Mouse (Mus musculus) intestine, embryonic 16.5 days (tissue): ENCODE measurements at regions not wholly inside any gene's neighbourhood (a gene's known extent, or its start where the extent isn't known, plus 50 kb on each side); places are given as distances from the start of the nearest gene placed in this dataset.

ENCODE experiments used
- ATAC-seq: fragments of 200-750 bp; cut with Nextera tagmentation; 2 replicates; pipeline ENCODE4 v1.8.0; 2017; ENCODE audit warnings: moderate TSS enrichment, moderate library complexity
- H3K27ac ChIP-seq: fragments of 300-500 bp; sonication (generic); 2 replicates; pipeline ENCODE4 v1.5.1; 2014; ENCODE audit warnings: mild to moderate bottlenecking, low read length
- H3K27me3 ChIP-seq: fragments of 300-500 bp; sonication (generic); replicated peaks from 2 replicates; pipeline ENCODE4 v1.6.1; 2014; ENCODE audit warnings: low read length, control low read depth, mixed read lengths; ENCODE audit not compliant: control insufficient read depth, insufficient read depth
- H3K36me3 ChIP-seq: fragments of 300-500 bp; sonication (generic); 2 replicates; pipeline ENCODE4 v1.6.1; 2014; ENCODE audit warnings: low read length, control low read depth; ENCODE audit not compliant: control insufficient read depth, insufficient read depth
- H3K4me1 ChIP-seq: fragments of 300-500 bp; sonication (generic); 2 replicates; pipeline ENCODE4 v1.6.1; 2014; ENCODE audit warnings: low read length, control low read depth, mixed read lengths; ENCODE audit not compliant: control insufficient read depth, insufficient read depth
- H3K4me2 ChIP-seq: fragments of 300-500 bp; sonication (generic); 2 replicates; pipeline ENCODE4 v1.6.1; 2014; ENCODE audit warnings: low read depth, low read length, control low read depth
- H3K4me3 ChIP-seq: fragments of 300-500 bp; sonication (generic); 2 replicates; pipeline ENCODE4 v1.5.1; 2014; ENCODE audit warnings: mild to moderate bottlenecking, low read length
- H3K9ac ChIP-seq: fragments of 300-500 bp; sonication (generic); 2 replicates; pipeline ENCODE4 v1.6.1; 2014; ENCODE audit warnings: low read depth, low read length
- H3K9me3 ChIP-seq: fragments of 300-500 bp; sonication (generic); 2 replicates; pipeline ENCODE4 v1.6.1; 2016; ENCODE audit warnings: low read length, control low read depth; ENCODE audit not compliant: control insufficient read depth
- WGBS: fragments of 180-500 bp; shearing (Covaris S2); extraction: QIAGEN DNeasy Blood & Tissue Kit; methylation state at CpG from one replicate; pipeline ENCODE4 v1.1.7; 2014; 5-methylcytosine and 5-hydroxymethylcytosine counted together

DNA sequence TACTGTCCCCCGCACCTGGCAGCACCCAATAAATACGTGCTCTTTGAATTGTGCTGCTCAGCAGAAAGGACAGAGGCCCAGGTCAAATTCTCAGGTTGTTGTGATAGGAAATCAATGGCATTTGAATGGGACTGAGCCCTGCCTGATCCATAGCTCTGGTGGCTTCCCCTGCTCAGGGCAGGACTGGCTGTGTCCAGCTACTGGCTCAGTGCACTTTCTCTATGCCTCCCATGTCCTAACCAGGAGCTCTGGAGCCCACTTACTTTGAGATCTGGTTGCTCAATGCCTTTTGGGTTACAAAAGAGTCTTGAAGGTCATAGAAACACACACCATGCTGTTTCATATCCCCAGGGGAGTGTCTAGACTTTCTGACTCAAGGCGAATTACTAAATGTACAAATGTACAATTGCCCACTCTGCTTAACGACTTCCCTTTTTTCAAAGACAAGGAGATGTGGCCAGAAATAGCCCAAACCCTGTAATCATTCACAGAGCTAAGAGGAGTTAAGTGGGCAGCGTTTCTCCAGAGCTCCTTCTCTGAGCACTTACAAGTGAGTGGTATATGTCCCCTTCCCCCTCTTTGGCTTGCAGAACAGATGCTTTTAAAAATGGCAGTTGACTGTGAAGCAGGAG is 130.4 kb upstream of the Plxnc1 start:
- Histone ChIP-seq H3K9ac (no peak overlapping the region), H3K9me3 (no peaks in the 10 kb centered on the region), H3K27ac (no peak overlapping the region), H3K4me2 (no peak overlapping the region), H3K4me1 (no peaks in the 10 kb centered on the region), H3K36me3 (no peaks in the 10 kb centered on the region), H3K27me3 (no peaks in the 10 kb centered on the region), H3K4me3 (no peak overlapping the region)
- 43% methylated on average over 5 of the region's 5 CpGs for WGBS
- ATAC-seq = no peak

DNA sequence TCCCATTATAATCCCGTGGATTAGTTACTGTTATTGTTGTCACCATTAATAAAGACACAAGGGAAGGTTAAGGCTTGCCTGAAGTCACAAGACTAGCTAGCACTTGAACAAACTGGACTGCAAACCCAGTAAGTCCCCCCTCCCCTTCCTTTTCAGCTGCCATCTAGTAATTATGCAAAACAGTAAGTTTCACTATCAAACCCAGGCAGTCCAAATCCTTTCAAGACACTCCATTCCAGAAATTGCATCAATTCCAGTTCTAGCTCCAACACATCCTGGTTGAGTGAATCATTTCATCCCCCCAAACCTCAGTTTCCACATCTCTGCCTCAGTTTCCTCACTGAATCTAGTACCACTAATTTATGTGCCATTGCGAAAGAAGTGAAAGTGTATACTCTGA is 129.7 kb upstream of the Plxnc1 start:
- 83% methylated on average over 2 of the region's 2 CpGs for WGBS
- no peaks in the 10 kb centered on the region for H3K9me3 ChIP-seq
- H3K36me3 ChIP-seq = no peaks in the 10 kb centered on the region
- H3K27ac ChIP-seq = no peak overlapping the region
- no peak overlapping the region for H3K9ac ChIP-seq
- no peaks in the 10 kb centered on the region for H3K4me1 ChIP-seq
- H3K27me3 ChIP-seq = no peaks in the 10 kb centered on the region
- H3K4me2 ChIP-seq = no peak overlapping the region
- ATAC-seq = no peak
- H3K4me3 ChIP-seq = no peak overlapping the region

DNA sequence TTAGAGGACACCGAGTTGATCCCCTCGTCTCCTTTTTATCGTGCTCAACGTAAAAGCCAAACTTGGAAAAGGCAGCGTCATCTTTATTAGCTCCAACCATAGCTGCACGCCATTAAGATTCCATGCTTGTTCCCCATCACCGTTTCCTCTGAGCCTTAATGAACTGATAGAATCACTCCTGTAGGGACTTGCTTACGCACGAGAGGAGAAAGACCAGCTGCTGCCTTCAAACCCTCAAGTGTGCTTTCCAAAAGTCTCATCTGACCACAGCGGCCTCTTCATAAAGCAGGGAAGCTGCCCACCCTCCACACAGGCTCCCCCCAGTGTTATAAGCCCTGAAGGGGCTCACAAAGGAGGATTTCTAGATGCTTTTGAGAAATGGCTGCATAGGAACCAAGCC is 123.3 kb upstream of the Plxnc1 start:
- WGBS = 76% methylated on average over 10 of the region's 10 CpGs
- H3K36me3 ChIP-seq = no peaks in the 10 kb centered on the region
- H3K4me2 ChIP-seq = no peak overlapping the region
- no peak overlapping the region for H3K4me3 ChIP-seq
- no peak for ATAC-seq
- H3K4me1 ChIP-seq = no peaks in the 10 kb centered on the region
- H3K27ac ChIP-seq = no peak overlapping the region
- no peaks in the 10 kb centered on the region for H3K27me3 ChIP-seq
- no peaks in the 10 kb centered on the region for H3K9me3 ChIP-seq
- no peak overlapping the region for H3K9ac ChIP-seq

DNA sequence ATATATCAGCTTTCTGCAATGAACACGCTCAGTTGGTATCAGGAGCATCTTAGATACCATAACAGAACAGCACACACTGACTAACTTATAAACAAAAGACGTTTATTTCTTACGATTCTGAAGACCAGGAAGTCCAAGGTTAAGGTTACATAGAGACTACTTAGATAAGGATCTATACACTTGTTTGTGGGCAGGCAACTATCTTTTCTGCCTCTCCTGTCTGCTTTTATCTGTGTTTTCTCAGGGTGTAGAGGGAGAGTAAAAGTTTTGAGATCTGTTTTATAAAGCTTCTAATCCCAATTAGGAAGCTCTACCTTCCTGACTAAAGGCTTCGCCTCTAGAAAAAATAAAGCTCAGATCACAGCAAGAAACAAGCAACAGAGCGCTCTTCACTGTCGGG is 122.1 kb upstream of the Plxnc1 start:
- ATAC-seq = no peak
- H3K4me3 ChIP-seq = no peak overlapping the region
- H3K4me2 ChIP-seq = no peak overlapping the region
- H3K9me3 ChIP-seq = no peaks in the 10 kb centered on the region
- 57% methylated on average over 6 of the region's 6 CpGs for WGBS
- no peak overlapping the region for H3K9ac ChIP-seq
- no peaks in the 10 kb centered on the region for H3K36me3 ChIP-seq
- no peak overlapping the region for H3K27ac ChIP-seq
- H3K4me1 ChIP-seq = no peaks in the 10 kb centered on the region
- no peaks in the 10 kb centered on the region for H3K27me3 ChIP-seq

DNA sequence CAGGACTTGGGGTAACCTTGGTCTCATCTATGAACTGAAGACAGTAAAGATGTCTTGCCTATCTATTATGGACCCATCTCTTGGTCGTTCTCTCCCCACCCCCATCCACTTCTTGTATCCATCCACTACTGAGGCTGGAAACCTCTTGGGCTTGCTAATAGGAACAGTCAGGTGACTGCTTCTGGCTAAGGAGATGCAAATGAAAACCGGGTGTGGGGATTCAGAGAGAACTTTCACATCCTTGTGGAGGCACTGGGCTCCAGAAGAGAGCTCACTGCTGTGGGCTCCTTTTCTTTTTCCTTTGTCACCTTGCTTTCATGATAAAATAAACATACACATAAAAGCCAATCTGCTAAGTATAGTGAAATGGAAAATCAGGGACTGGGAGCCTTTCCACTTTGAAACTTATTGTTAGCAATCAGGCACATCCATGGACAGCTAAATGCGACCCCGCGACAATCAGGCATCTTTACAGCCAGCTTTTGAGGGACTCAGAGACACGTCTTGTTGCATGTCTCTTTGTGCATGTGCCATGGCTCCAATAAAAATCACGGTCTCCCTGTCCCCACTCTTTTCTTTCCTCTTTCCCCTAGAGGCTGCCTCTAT is 115.0 kb upstream of the Plxnc1 start:
- WGBS = 73% methylated on average over 7 of the region's 7 CpGs
- no peak for ATAC-seq
- no peaks in the 10 kb centered on the region for H3K4me1 ChIP-seq
- no peak overlapping the region for H3K27ac ChIP-seq
- H3K9ac ChIP-seq = no peak overlapping the region
- no peaks in the 10 kb centered on the region for H3K9me3 ChIP-seq
- H3K4me3 ChIP-seq = no peak overlapping the region
- no peak overlapping the region for H3K4me2 ChIP-seq
- H3K36me3 ChIP-seq = no peaks in the 10 kb centered on the region
- no peaks in the 10 kb centered on the region for H3K27me3 ChIP-seq

DNA sequence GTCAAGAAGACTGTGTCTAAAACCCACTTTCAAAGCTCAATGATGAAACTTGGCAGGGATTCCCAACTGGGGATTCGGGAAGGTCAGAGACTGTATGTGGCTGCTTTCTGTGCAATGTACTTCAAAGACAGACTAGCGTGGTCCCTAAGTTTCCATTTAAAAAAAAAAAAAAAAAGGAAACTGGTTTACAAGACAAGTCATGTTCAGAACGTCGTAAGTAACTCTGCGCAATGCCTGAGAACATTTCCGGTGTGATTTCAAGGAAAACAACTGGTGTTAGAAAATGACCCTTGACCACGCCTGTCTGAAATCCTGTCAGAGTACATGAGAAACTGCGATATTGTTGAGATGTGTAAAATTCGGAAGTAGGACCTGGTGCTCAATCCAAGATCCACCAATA is 114.4 kb upstream of the Plxnc1 start:
- Histone ChIP-seq H3K4me3 (no peak overlapping the region), H3K36me3 (no peaks in the 10 kb centered on the region), H3K27me3 (no peaks in the 10 kb centered on the region), H3K9me3 (no peaks in the 10 kb centered on the region), H3K27ac (no peak overlapping the region), H3K4me1 (no peaks in the 10 kb centered on the region), H3K4me2 (no peak overlapping the region), H3K9ac (no peak overlapping the region)
- WGBS = 78% methylated on average over 9 of the region's 9 CpGs
- no peak for ATAC-seq

DNA sequence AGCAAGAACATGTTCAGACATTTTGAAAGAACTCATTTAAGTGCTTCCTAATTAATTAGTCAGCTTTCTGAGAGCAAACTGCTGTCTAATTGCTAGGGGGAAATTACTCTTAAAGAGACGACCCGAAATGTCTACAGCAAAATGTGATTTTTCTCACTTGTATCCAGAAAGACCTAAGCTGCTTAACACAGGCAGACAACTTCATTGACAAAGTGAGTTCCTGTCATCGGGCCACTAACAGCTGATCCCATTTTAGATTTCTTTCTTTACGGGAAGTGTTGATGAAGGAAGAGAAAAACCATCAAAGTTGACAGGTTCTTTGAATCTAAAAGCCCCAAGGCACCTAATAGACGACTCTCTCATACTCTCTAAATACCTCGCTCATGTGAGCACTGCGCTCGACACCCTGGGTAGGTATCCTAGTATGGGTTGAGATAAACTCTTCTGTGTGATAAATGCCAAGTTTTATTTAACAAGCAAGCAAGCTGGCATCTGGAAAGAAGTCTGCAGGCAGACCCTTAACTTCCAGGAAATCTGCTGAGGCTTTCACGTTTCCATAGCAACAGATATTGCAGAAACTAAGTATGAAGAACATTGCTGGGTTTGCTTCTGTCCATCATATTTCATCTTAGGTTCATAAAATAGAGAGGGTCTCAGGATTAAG is 112.5 kb upstream of the Plxnc1 start:
- no peaks in the 10 kb centered on the region for H3K27me3 ChIP-seq
- H3K36me3 ChIP-seq = no peaks in the 10 kb centered on the region
- H3K4me2 ChIP-seq = no peak overlapping the region
- H3K9ac ChIP-seq = no peak overlapping the region
- no peaks in the 10 kb centered on the region for H3K4me1 ChIP-seq
- no peak overlapping the region for H3K4me3 ChIP-seq
- H3K27ac ChIP-seq = no peak overlapping the region
- ATAC-seq = no peak
- no peaks in the 10 kb centered on the region for H3K9me3 ChIP-seq
- WGBS = 70% methylated on average over 9 of the region's 9 CpGs

GRCm38 (mm10) chr10:95056541-95056940 is 111.9 kb upstream of the Plxnc1 start:
- no peaks in the 10 kb centered on the region for H3K36me3 ChIP-seq
- H3K27ac ChIP-seq = no peak overlapping the region
- H3K4me2 ChIP-seq = no peak overlapping the region
- no peaks in the 10 kb centered on the region for H3K9me3 ChIP-seq
- ATAC-seq = no peak
- H3K4me1 ChIP-seq = no peaks in the 10 kb centered on the region
- WGBS = 77% methylated on average over 4 of the region's 4 CpGs
- no peak overlapping the region for H3K4me3 ChIP-seq
- H3K27me3 ChIP-seq = no peaks in the 10 kb centered on the region
- no peak overlapping the region for H3K9ac ChIP-seq

- ATAC-seq = no peak
- Histone ChIP-seq H3K27ac (no peak overlapping the region), H3K9ac (no peak overlapping the region), H3K36me3 (no peaks in the 10 kb centered on the region), H3K9me3 (no peaks in the 10 kb centered on the region), H3K27me3 (no peaks in the 10 kb centered on the region), H3K4me1 (no peaks in the 10 kb centered on the region), H3K4me2 (no peak overlapping the region), H3K4me3 (no peak overlapping the region)
- 79% methylated on average over 3 of the region's 3 CpGs for WGBS
Observed at GRCm38 (mm10) chr10:95054869-95055268, 110.2 kb upstream of the Plxnc1 start.
